Mouse (Mus musculus): ENCODE data around the gene Hsd3b7.

- no peak for TF ChIP-seq CTCF (IDR thresholded peaks at IDR 0.05; ENCODE audit: extremely low read depth, insufficient read depth, low read length)
- TF ChIP-seq POLR2A (IDR thresholded peaks at IDR 0.05; ENCODE audit: extremely low read depth, insufficient read depth, low read length), result no peak
Observed at GRCm38 (mm10) chr7:127823236-127824171, 23.1 kb downstream of the Hsd3b7 start.

All from cortical plate, adult 2 months (tissue).